Mouse (Mus musculus) left cerebral cortex, postnatal 4 days (tissue): ENCODE results near the gene Abcg8. TPM values are rescaled to one million over a fixed set of nuclear protein-coding genes. Genes with fewer than 3 reads are reported as not detected.

ENCODE experiments used
- total RNA-seq, 2 experiments: library from RNA; stranded (reverse); gene quantifications; 2 replicates each; pipeline ENCODE4 v1.2.3; 2021

The Abcg8 gene
- total RNA-seq, 2 experiments from 2014 or later: not detected

Other genes with a start within 250 kb of the Abcg8 start
- 10 to 100 TPM; 18.4 to 21.7 TPM for gene Thada, start 210.1 kb upstream of the Abcg8 start, total RNA-seq
- 1 to 10 TPM; 3.9 to 4.7 TPM for gene Plekhh2, start 164.4 kb upstream of the Abcg8 start, total RNA-seq
- 10 to 100 TPM; 20.1 to 22.8 TPM for gene Dync2li1, start 49.8 kb upstream of the Abcg8 start, total RNA-seq
- under 1 TPM in 1 of 2 experiments, not detected in 1; 0.40 TPM for gene Abcg5, start 6.7 kb downstream of the Abcg8 start, total RNA-seq
- 10 to 100 TPM; 64.8 to 67.7 TPM for gene Lrpprc, start 114.5 kb downstream of the Abcg8 start, total RNA-seq